Mouse (Mus musculus) cortical plate, adult 2 months (tissue): ENCODE measurements around the gene Tmem210. TPM values are rescaled to one million over a fixed set of nuclear protein-coding genes. Genes with fewer than 3 reads are reported as not detected.
"Not testable (repeated sequence)": the region's sequence is repeated elsewhere in the genome, so short reads cannot be mapped to it uniquely, and the experiment has no call there.

Source experiments
- H3K27ac ChIP-seq: fragments of 200-500 bp; 2 replicates; pipeline ENCODE4 v1.5.1; 2012; ENCODE audit warnings: low read length, control low read depth, inconsistent platforms; ENCODE audit not compliant: insufficient read depth
- H3K4me1 ChIP-seq: fragments of 200-500 bp; 2 replicates; pipeline ENCODE4 v1.6.1; 2011; ENCODE audit warnings: low read length; ENCODE audit not compliant: control insufficient read depth, insufficient read depth
- H3K4me3 ChIP-seq: fragments of 200-500 bp; 2 replicates; pipeline ENCODE4 v1.5.1; 2011; ENCODE audit warnings: mild to moderate bottlenecking, low read length, control low read depth; ENCODE audit not compliant: insufficient read depth
- CTCF ChIP-seq: fragments of 200-500 bp; IDR thresholded peaks from 2 replicates; pipeline ENCODE4 v1.5.1; 2011; ENCODE audit warnings: mild to moderate bottlenecking, control low read depth, low read length; ENCODE audit not compliant: insufficient read depth; ENCODE audit errors: extremely low read depth
- POLR2A ChIP-seq: fragments of 200-500 bp; IDR thresholded peaks from 2 replicates; pipeline ENCODE4 v1.6.1; 2011; ENCODE audit warnings: mild to moderate bottlenecking, low read length, control low read depth; ENCODE audit not compliant: insufficient read depth; ENCODE audit errors: extremely low read depth
- polyA plus RNA-seq: library from polyadenylated mRNA; depleted of rRNA; stranded (reverse); fragments of >200 nt; gene quantifications from 2 replicates; pipeline ENCODE4 v1.2.3, GENCODE M21; 2012

Tmem210 gene
- polyA plus RNA-seq, 1 experiment: not detected

GRCm38 (mm10) chr2:25252331-25252730 is 35.6 kb upstream of the Tmem210 start:
- H3K4me3 ChIP-seq: no peak overlapping the region
- no peak overlapping the region for H3K27ac ChIP-seq
- TF ChIP-seq CTCF: no peak
- no peak for TF ChIP-seq POLR2A
- H3K4me1 ChIP-seq: peaks cover 6% of the 10 kb centered on the region; the same call in 1 of the 2 replicates

GRCm38 (mm10) chr2:25255284-25255779 is 32.6 kb upstream of the Tmem210 start, which contains the start of gene Tmem203:
Gene Tmem203, plus strand, starts transcription at chr2:25255439.
- no peak for TF ChIP-seq CTCF
- TF ChIP-seq POLR2A: peak; percentile 69

GRCm38 (mm10) chr2:25256443-25257109 is 31.4 kb upstream of the Tmem210 start:
- H3K4me1 ChIP-seq, H3K27ac ChIP-seq: not testable (repeated sequence)
- 0 out of 2 replicates have a peak, but pooled peaks have one; percentile 13 for TF ChIP-seq CTCF
- peak overlapping the region; percentile 90; the same call in 1 of the 2 replicates for H3K4me3 ChIP-seq

More at GRCm38 (mm10) chr2:25255284-25255779, 32.6 kb upstream of the Tmem210 start, which contains the start of gene Tmem203:
- peak within 1 kb of the TSS; percentile 61 for H3K27ac ChIP-seq
- H3K4me3 ChIP-seq: peak within 1 kb of the TSS; percentile 90
- peaks cover 6% of the 10 kb centered on the region; the same call in 1 of the 2 replicates for H3K4me1 ChIP-seq

- not testable (repeated sequence) for H3K4me3 ChIP-seq, H3K4me1 ChIP-seq, H3K27ac ChIP-seq
Measured at GRCm38 (mm10) chr2:25257250-25257649, 30.7 kb upstream of the Tmem210 start.

- no peak for TF ChIP-seq POLR2A
- TF ChIP-seq CTCF: peak; percentile 27; the same call in 1 of the 2 replicates
- H3K27ac ChIP-seq: no peak overlapping the region
Measured at GRCm38 (mm10) chr2:25258887-25259286, 29.1 kb upstream of the Tmem210 start.

GRCm38 (mm10) chr2:25261870-25262269 is 26.1 kb upstream of the Tmem210 start:
- Histone ChIP-seq H3K4me3 (peak overlapping the region; percentile 27), H3K27ac (peak overlapping the region; percentile 26; the same call in 1 of the 2 replicates), H3K4me1 (peaks cover 7% of the 10 kb centered on the region)
- TF ChIP-seq POLR2A (no peak), CTCF (no peak)

More at GRCm38 (mm10) chr2:25258887-25259286, 29.1 kb upstream of the Tmem210 start:
- peaks cover 6% of the 10 kb centered on the region; the same call in 1 of the 2 replicates for H3K4me1 ChIP-seq
- H3K4me3 ChIP-seq: no peak overlapping the region

GRCm38 (mm10) chr2:25262291-25262767 is 25.6 kb upstream of the Tmem210 start, which contains the start of gene Tprn:
Gene Tprn, plus strand, starts transcription at chr2:25262618.
- Histone ChIP-seq H3K4me1 (peaks cover 7% of the 10 kb centered on the region), H3K4me3 (peak within 1 kb of the TSS; percentile 27), H3K27ac (peak within 1 kb of the TSS; percentile 44)
- peak; percentile 77; the same call in 1 of the 2 replicates for TF ChIP-seq POLR2A
- TF ChIP-seq CTCF: no peak

- peak overlapping the region; percentile 44 for H3K27ac ChIP-seq
- H3K4me3 ChIP-seq: peak overlapping the region; percentile 27
- TF ChIP-seq CTCF: no peak
- TF ChIP-seq POLR2A: no peak
- peaks cover 7% of the 10 kb centered on the region for H3K4me1 ChIP-seq
Measured at GRCm38 (mm10) chr2:25262795-25263622, 24.9 kb upstream of the Tmem210 start.

GRCm38 (mm10) chr2:25263623-25264285 is 24.2 kb upstream of the Tmem210 start:
- peak overlapping the region; percentile 88 for H3K27ac ChIP-seq
- H3K4me3 ChIP-seq: peak overlapping the region; percentile 27
- TF ChIP-seq CTCF: no peak
- no peak for TF ChIP-seq POLR2A
- peaks cover 7% of the 10 kb centered on the region for H3K4me1 ChIP-seq
